Mouse (Mus musculus): ENCODE results near the gene Hectd2. TPM values are rescaled to one million over a fixed set of nuclear protein-coding genes. Genes with fewer than 3 reads are reported as not detected.

Gene Hectd2
- polyA plus RNA-seq, 2 experiments: 4.3 to 6.9 TPM

GRCm38 (mm10) chr19:36641128-36641527 lies 86.7 kb downstream of the Hectd2 start:
- Histone ChIP-seq H3K9ac (ENCODE audit: low read depth, low read length, severe bottlenecking) (no peak overlapping the region), H3K4me2 (replicated peaks; ENCODE audit: low read depth, low read length, severe bottlenecking) (no peak overlapping the region), H3K4me3 (replicated peaks; ENCODE audit: low read length) (no peak overlapping the region), H3K9me3 (ENCODE audit: control insufficient read depth, low read length) (no peaks in the 10 kb centered on the region; the same call in 1 of the 2 replicates), H3K36me3 (ENCODE audit: control insufficient read depth, insufficient read depth, low read length) (no peaks in the 10 kb centered on the region), H3K27ac (replicated peaks; ENCODE audit: low read depth, low read length) (no peak overlapping the region), H3K4me1 (ENCODE audit: control insufficient read depth, insufficient read depth, low read length) (peaks cover 2% of the 10 kb centered on the region), H3K27me3 (ENCODE audit: control insufficient read depth, insufficient read depth, low read length) (no peaks in the 10 kb centered on the region)
- peak; percentile 25 for DNase-seq (ENCODE audit: low spot score)
- WGBS: 68% methylated on average over 3 of the region's 3 CpGs
- TF ChIP-seq POLR2A (IDR thresholded peaks at IDR 0.05; ENCODE audit: borderline replicate concordance, extremely low read depth, insufficient read depth, insufficient read length): no peak
- no peak for ATAC-seq (ENCODE audit: low FRiP score, low read depth)

- 95% methylated on average over 6 of the region's 6 CpGs for WGBS
- ATAC-seq (ENCODE audit: low FRiP score, low read depth) (no peak), DNase-seq (ENCODE audit: low spot score) (no peak)
- Histone ChIP-seq H3K9me3 (ENCODE audit: control insufficient read depth, low read length) (no peaks in the 10 kb centered on the region; the same call in 1 of the 2 replicates), H3K27me3 (ENCODE audit: control insufficient read depth, insufficient read depth, low read length) (no peaks in the 10 kb centered on the region), H3K9ac (ENCODE audit: low read depth, low read length, severe bottlenecking) (no peak overlapping the region), H3K4me1 (ENCODE audit: control insufficient read depth, insufficient read depth, low read length) (peaks cover 8% of the 10 kb centered on the region), H3K36me3 (ENCODE audit: control insufficient read depth, insufficient read depth, low read length) (no peaks in the 10 kb centered on the region), H3K4me2 (replicated peaks; ENCODE audit: low read depth, low read length, severe bottlenecking) (no peak overlapping the region), H3K4me3 (replicated peaks; ENCODE audit: low read length) (no peak overlapping the region), H3K27ac (replicated peaks; ENCODE audit: low read depth, low read length) (no peak overlapping the region)
- TF ChIP-seq POLR2A (IDR thresholded peaks at IDR 0.05; ENCODE audit: borderline replicate concordance, extremely low read depth, insufficient read depth, insufficient read length): no peak
Measured at GRCm38 (mm10) chr19:36645308-36645889, 91.0 kb downstream of the Hectd2 start.

DNA sequence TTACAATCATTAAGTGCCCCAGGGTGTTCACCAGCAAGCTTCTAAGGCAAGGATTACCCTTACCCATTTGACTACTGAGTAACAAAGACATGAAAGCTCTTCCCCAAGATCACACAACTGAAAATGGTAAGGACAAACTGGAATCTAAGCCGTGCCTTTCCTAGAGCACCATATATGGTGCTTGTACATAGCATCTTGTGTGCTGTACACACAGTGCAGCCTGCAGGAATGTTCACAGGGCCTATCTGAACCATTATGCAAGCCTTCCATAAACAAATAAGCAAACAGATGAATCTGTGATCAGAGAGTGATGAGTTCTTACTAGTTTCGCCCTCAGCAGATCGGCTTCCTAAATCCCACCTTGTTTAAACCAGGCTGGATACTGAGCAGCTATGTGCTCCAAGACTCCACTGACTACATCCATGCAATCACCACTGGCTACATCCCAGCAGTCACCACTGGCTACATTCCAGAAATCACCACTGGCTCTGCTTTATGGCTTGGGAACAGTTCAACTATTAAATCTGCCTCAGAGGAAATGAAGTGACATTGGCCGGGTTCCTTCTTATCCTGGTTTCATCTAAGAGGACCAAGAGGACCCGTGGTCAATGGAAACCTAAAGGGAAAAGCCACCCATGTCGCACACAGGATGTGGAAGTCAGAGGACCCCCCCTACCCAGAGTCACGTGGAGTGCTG lies 91.8 kb downstream of the Hectd2 start:
- ATAC-seq (ENCODE audit: low FRiP score, low read depth): no peak
- Histone ChIP-seq H3K9me3 (ENCODE audit: control insufficient read depth, low read length) (no peaks in the 10 kb centered on the region; the same call in 1 of the 2 replicates), H3K9ac (ENCODE audit: low read depth, low read length, severe bottlenecking) (no peak overlapping the region), H3K4me3 (replicated peaks; ENCODE audit: low read length) (no peak overlapping the region), H3K27ac (replicated peaks; ENCODE audit: low read depth, low read length) (no peak overlapping the region), H3K36me3 (ENCODE audit: control insufficient read depth, insufficient read depth, low read length) (no peaks in the 10 kb centered on the region), H3K4me2 (replicated peaks; ENCODE audit: low read depth, low read length, severe bottlenecking) (no peak overlapping the region), H3K4me1 (ENCODE audit: control insufficient read depth, insufficient read depth, low read length) (peaks cover 8% of the 10 kb centered on the region), H3K27me3 (ENCODE audit: control insufficient read depth, insufficient read depth, low read length) (no peaks in the 10 kb centered on the region)
- peak; percentile 71 for DNase-seq (ENCODE audit: low spot score)
- 68% methylated on average over 7 of the region's 7 CpGs for WGBS
- TF ChIP-seq POLR2A (IDR thresholded peaks at IDR 0.05; ENCODE audit: borderline replicate concordance, extremely low read depth, insufficient read depth, insufficient read length): no peak

GRCm38 (mm10) chr19:36652686-36653085 lies 98.2 kb downstream of the Hectd2 start:
- no peak overlapping the region for H3K4me3 ChIP-seq (replicated peaks; ENCODE audit: low read length)

GRCm38 (mm10) chr19:36662734-36663133 lies 108.3 kb downstream of the Hectd2 start:
- Histone ChIP-seq H3K4me3 (replicated peaks; ENCODE audit: low read length) (no peak overlapping the region), H3K27ac (replicated peaks; ENCODE audit: low read depth, low read length) (no peak overlapping the region), H3K4me2 (replicated peaks; ENCODE audit: low read depth, low read length, severe bottlenecking) (no peak overlapping the region), H3K36me3 (ENCODE audit: control insufficient read depth, insufficient read depth, low read length) (no peaks in the 10 kb centered on the region), H3K9ac (ENCODE audit: low read depth, low read length, severe bottlenecking) (no peak overlapping the region), H3K9me3 (ENCODE audit: control insufficient read depth, low read length) (no peaks in the 10 kb centered on the region), H3K4me1 (ENCODE audit: control insufficient read depth, insufficient read depth, low read length) (no peaks in the 10 kb centered on the region), H3K27me3 (ENCODE audit: control insufficient read depth, insufficient read depth, low read length) (no peaks in the 10 kb centered on the region)
- ATAC-seq (ENCODE audit: low FRiP score, low read depth) (no peak), DNase-seq (ENCODE audit: low spot score) (no peak)
- whole genome bisulfite sequencing: 96% methylated on average over 1 of the region's 1 CpGs
- TF ChIP-seq POLR2A (IDR thresholded peaks at IDR 0.05; ENCODE audit: borderline replicate concordance, extremely low read depth, insufficient read depth, insufficient read length): no peak

More at GRCm38 (mm10) chr19:36652686-36653085, 98.2 kb downstream of the Hectd2 start:
- Histone ChIP-seq H3K27me3 (ENCODE audit: control insufficient read depth, insufficient read depth, low read length) (no peaks in the 10 kb centered on the region), H3K36me3 (ENCODE audit: control insufficient read depth, insufficient read depth, low read length) (no peaks in the 10 kb centered on the region), H3K4me2 (replicated peaks; ENCODE audit: low read depth, low read length, severe bottlenecking) (no peak overlapping the region), H3K27ac (replicated peaks; ENCODE audit: low read depth, low read length) (no peak overlapping the region), H3K9ac (ENCODE audit: low read depth, low read length, severe bottlenecking) (no peak overlapping the region), H3K4me1 (ENCODE audit: control insufficient read depth, insufficient read depth, low read length) (no peaks in the 10 kb centered on the region), H3K9me3 (ENCODE audit: control insufficient read depth, low read length) (no peaks in the 10 kb centered on the region)
- WGBS: 86% methylated on average over 1 of the region's 1 CpGs
- no peak for DNase-seq (ENCODE audit: low spot score)
- TF ChIP-seq POLR2A (IDR thresholded peaks at IDR 0.05; ENCODE audit: borderline replicate concordance, extremely low read depth, insufficient read depth, insufficient read length): no peak
- no peak for ATAC-seq (ENCODE audit: low FRiP score, low read depth)

All from limb, embryonic 14.5 days (tissue).